Mouse (Mus musculus) CH12.LX (cell line): ENCODE measurements around the gene Rnase2b. TPM values are rescaled to one million over a fixed set of nuclear protein-coding genes. Genes with fewer than 3 reads are reported as not detected.

Experiments used
- DNase-seq: peaks from one replicate; pipeline ENCODE4 v3.0.0-alpha.2; 2013; ENCODE audit errors: extremely low read depth
- H3K27ac ChIP-seq: 2 replicates; pipeline ENCODE4 v1.5.1; 2012; ENCODE audit warnings: low read depth, mild to moderate bottlenecking, control low read depth, moderate library complexity; ENCODE audit not compliant: insufficient read depth
- H3K27me3 ChIP-seq: replicated peaks from 2 replicates; pipeline ENCODE3; 2012; ENCODE audit warnings: inconsistent platforms
- H3K36me3 ChIP-seq, 2 experiments: replicated peaks in 1 of 2; 2 replicates each; pipeline versions ENCODE3 to v1.6.1; 2012; ENCODE audit warnings: inconsistent platforms in 1 of 2, low read length in 1 of 2, mild to moderate bottlenecking in 1 of 2, mixed read lengths in 1 of 2, moderate library complexity in 1 of 2; ENCODE audit not compliant: control insufficient read depth in 1 of 2, insufficient read depth in 1 of 2
- H3K4me1 ChIP-seq, 2 experiments: 2 replicates each; pipeline ENCODE4 v1.6.1; 2012; ENCODE audit warnings: inconsistent platforms in 1 of 2, moderate library complexity in 1 of 2; ENCODE audit not compliant: insufficient read depth in 2 of 2, control insufficient read depth in 1 of 2
- H3K4me2 ChIP-seq: 2 replicates; pipeline ENCODE4 v1.6.1; 2012; ENCODE audit warnings: low read depth, mild to moderate bottlenecking, control low read depth; ENCODE audit not compliant: poor library complexity, insufficient read depth, severe bottlenecking
- H3K4me3 ChIP-seq, 3 experiments: fragments of 150-350 bp in 1 of 3; sonication (generic) in 1 of 3; replicated peaks in 1 of 3; 2 replicates each; pipeline versions ENCODE3 to v1.5.1; 2011 to 2012; ENCODE audit warnings: low read depth in 2 of 3, low read length in 2 of 3, mild to moderate bottlenecking in 2 of 3, moderate library complexity in 2 of 3, control low read depth in 1 of 3, improper control_type of control experiment in 1 of 3, inconsistent platforms in 1 of 3, mixed read lengths in 1 of 3; ENCODE audit not compliant: poor library complexity in 1 of 3
- H3K79me2 ChIP-seq: replicated peaks from 2 replicates; pipeline ENCODE4 v1.6.1; 2012; ENCODE audit warnings: mild to moderate bottlenecking, moderate library complexity; ENCODE audit not compliant: control insufficient read depth, poor library complexity, insufficient read depth, severe bottlenecking; ENCODE audit errors: extremely low read depth
- H3K9ac ChIP-seq: 2 replicates; pipeline ENCODE4 v1.6.1; 2012; ENCODE audit warnings: low read depth, mild to moderate bottlenecking, control low read depth, moderate library complexity; ENCODE audit not compliant: insufficient read depth
- H3K9me3 ChIP-seq: replicated peaks from 2 replicates; pipeline ENCODE3; 2012; ENCODE audit warnings: low read length, inconsistent platforms, mixed read lengths
- BHLHE40 ChIP-seq: IDR thresholded peaks from 2 replicates; pipeline ENCODE4 v1.6.1; 2011; ENCODE audit warnings: mild to moderate bottlenecking, low read depth, low read length, improper control_type of control experiment
- CHD1 ChIP-seq: IDR thresholded peaks from 2 replicates; pipeline ENCODE4 v1.6.1; 2012; ENCODE audit warnings: low read depth, low read length, improper control_type of control experiment, inconsistent platforms
- EP300 ChIP-seq: IDR thresholded peaks from 2 replicates; pipeline ENCODE4 v1.6.1; 2011; ENCODE audit warnings: low read length, improper control_type of control experiment
- GABPA ChIP-seq: IDR thresholded peaks from 2 replicates; pipeline ENCODE4 v1.6.1; 2012; ENCODE audit warnings: low read depth, low read length, improper control_type of control experiment, inconsistent platforms; ENCODE audit not compliant: insufficient replicate concordance
- KAT2A ChIP-seq: IDR thresholded peaks from 2 replicates; pipeline ENCODE4 v1.6.1; 2012; ENCODE audit warnings: low read length, improper control_type of control experiment, inconsistent platforms; ENCODE audit not compliant: insufficient replicate concordance
- MAFK ChIP-seq: IDR thresholded peaks from 2 replicates; pipeline ENCODE4 v1.6.1; 2011; ENCODE audit warnings: low read length, improper control_type of control experiment; ENCODE audit not compliant: insufficient replicate concordance
- MAZ ChIP-seq: IDR thresholded peaks from 2 replicates; pipeline ENCODE4 v1.6.1; 2012; ENCODE audit warnings: low read depth, mild to moderate bottlenecking, inconsistent platforms, low read length, improper control_type of control experiment, moderate library complexity
- MEF2A ChIP-seq: IDR thresholded peaks from 2 replicates; pipeline ENCODE4 v1.6.1; 2014; ENCODE audit warnings: low read depth, mild to moderate bottlenecking, inconsistent platforms, low read length, improper control_type of control experiment, borderline replicate concordance
- MXI1 ChIP-seq: IDR thresholded peaks from 2 replicates; pipeline ENCODE4 v1.6.1; 2011; ENCODE audit warnings: mild to moderate bottlenecking, low read depth, low read length, improper control_type of control experiment
- MYC ChIP-seq: IDR thresholded peaks from 2 replicates; pipeline ENCODE4 v1.6.1; 2011; ENCODE audit warnings: low read depth, mild to moderate bottlenecking, improper control_type of control experiment, low read length
- NRF1 ChIP-seq: IDR thresholded peaks from 2 replicates; pipeline ENCODE4 v1.6.1; 2014; ENCODE audit warnings: low read depth, mild to moderate bottlenecking, inconsistent platforms, low read length, improper control_type of control experiment, moderate library complexity
- POLR2A ChIP-seq: IDR thresholded peaks from 2 replicates; pipeline ENCODE4 v1.6.1; 2011; ENCODE audit warnings: low read depth, mild to moderate bottlenecking, improper control_type of control experiment, low read length
- SMC3 ChIP-seq: IDR thresholded peaks from 2 replicates; pipeline ENCODE4 v1.6.1; 2011; ENCODE audit warnings: low read depth, low read length, improper control_type of control experiment
- TBP ChIP-seq: conservative IDR thresholded peaks from 2 replicates; pipeline ENCODE4 v1.6.1; 2011; ENCODE audit warnings: low read depth, low read length, improper control_type of control experiment
- TCF12 ChIP-seq: IDR thresholded peaks from 2 replicates; pipeline ENCODE4 v1.6.1; 2014; ENCODE audit warnings: low read depth, mild to moderate bottlenecking, inconsistent platforms, low read length, improper control_type of control experiment
- USF1 ChIP-seq: IDR thresholded peaks from 2 replicates; pipeline ENCODE4 v1.6.1; 2014; ENCODE audit warnings: low read depth, mild to moderate bottlenecking, inconsistent platforms, low read length, improper control_type of control experiment
- USF2 ChIP-seq: conservative IDR thresholded peaks from 2 replicates; pipeline ENCODE4 v1.6.1; 2011; ENCODE audit warnings: low read depth, low read length, improper control_type of control experiment
- ZKSCAN1 ChIP-seq: IDR thresholded peaks from 2 replicates; pipeline ENCODE4 v1.6.1; 2012; ENCODE audit warnings: low read depth, inconsistent platforms, low read length, improper control_type of control experiment, borderline replicate concordance
- ZMIZ1 ChIP-seq: IDR thresholded peaks from 2 replicates; pipeline ENCODE4 v1.6.1; 2012; ENCODE audit warnings: low read depth, mild to moderate bottlenecking, inconsistent platforms, low read length, improper control_type of control experiment
- ZNF384 ChIP-seq: IDR thresholded peaks from 2 replicates; pipeline ENCODE4 v1.6.1; 2012; ENCODE audit warnings: low read depth, low read length, improper control_type of control experiment, inconsistent platforms
- dilution Hi-C: fragments of 300-500 bp; cut with MboI; formaldehyde crosslinking; loops from 2 replicates; pipeline ENCODE4 v1.14.3; 2020; ENCODE audit warnings: low sequenced_read_pairs; ENCODE audit not compliant: extremely low pct_unique_long_range_greater_than_20kb, extremely low pct_ligation_motif_present
- in situ Hi-C: fragments of 300-500 bp; cut with MboI; formaldehyde crosslinking; loops from 3 replicates; pipeline ENCODE4 v1.14.3; 2019; ENCODE audit warnings: low sequenced_read_pairs, low pct_ligation_motif_present, low pct_unique_long_range_greater_than_20kb, mixed read lengths
- polyA plus RNA-seq: library from polyadenylated mRNA; unstranded; fragments of >175 nt; gene quantifications from 2 replicates; pipeline ENCODE4 v1.2.1, GENCODE M21; 2012; ENCODE audit warnings: low read depth; ENCODE audit not compliant: insufficient read length
- total RNA-seq, 2 experiments: library from RNA; depleted of rRNA; stranded (reverse); fragments of 300-350 nt in 1 of 2; fragments of >200 nt in 1 of 2; gene quantifications; 2 replicates each; pipeline ENCODE4 v1.2.3; 2012 to 2014

The Rnase2b gene
- total and polyA plus RNA-seq, 3 experiments: 1.3 TPM; not detected in 2

- no peak overlapping the region for H3K27ac ChIP-seq
These were observed 5.9 kb upstream of the Rnase2b start for GRCm38 (mm10) chr14:51156056-51156735.

GRCm38 (mm10) chr14:51156736-51157068 is 5.4 kb upstream of the Rnase2b start:
- H3K9ac ChIP-seq: 0 out of 2 replicates have a peak overlapping the region, but pooled peaks have one; percentile 22
- no peak overlapping the region for H3K4me3 ChIP-seq
- in situ Hi-C loops (loop anchor here (5.0 kb wide), 1 partner anchor 49 kb away; no protein-coding TSS in a partner anchor), dilution Hi-C loops (no loop called here)
- no peaks in the 10 kb centered on the region for H3K27me3 ChIP-seq
- DNase-seq: no peak
- H3K4me1 ChIP-seq: peaks cover 8 to 20% of the 10 kb centered on the region in 2 experiments; a peak in 3 of 4 replicates
- no peaks in the 10 kb centered on the region for H3K36me3 ChIP-seq
- TF ChIP-seq USF1 (no peak), EP300 (0 out of 2 replicates have a peak, but pooled peaks have one; percentile 14), ZNF384 (peak; percentile 20; the same call in 1 of the 2 replicates)
- no peaks in the 10 kb centered on the region for H3K9me3 ChIP-seq
- H3K27ac ChIP-seq: no peak overlapping the region
- no peaks in the 10 kb centered on the region for H3K79me2 ChIP-seq
- 0 out of 2 replicates have a peak overlapping the region, but pooled peaks have one; percentile 7 for H3K4me2 ChIP-seq

More at GRCm38 (mm10) chr14:51156056-51156735, 5.9 kb upstream of the Rnase2b start:
- peaks cover 8 to 20% of the 10 kb centered on the region in 2 experiments; a peak in 3 of 4 replicates for H3K4me1 ChIP-seq
- no peaks in the 10 kb centered on the region for H3K79me2 ChIP-seq
- in situ Hi-C loops (loop anchor here (5.0 kb wide), 1 partner anchor 49 kb away; no protein-coding TSS in a partner anchor), dilution Hi-C loops (no loop called here)
- H3K4me2 ChIP-seq: no peak overlapping the region
- no peak overlapping the region for H3K4me3 ChIP-seq
- TF ChIP-seq TBP (peak; percentile 51; the same call in 1 of the 2 replicates), MYC (no peak), TCF12 (no peak), MEF2A (no peak)
- no peaks in the 10 kb centered on the region for H3K36me3 ChIP-seq
- no peaks in the 10 kb centered on the region for H3K9me3 ChIP-seq
- no peaks in the 10 kb centered on the region for H3K27me3 ChIP-seq
- DNase-seq: no peak
- H3K9ac ChIP-seq: no peak overlapping the region

DNA sequence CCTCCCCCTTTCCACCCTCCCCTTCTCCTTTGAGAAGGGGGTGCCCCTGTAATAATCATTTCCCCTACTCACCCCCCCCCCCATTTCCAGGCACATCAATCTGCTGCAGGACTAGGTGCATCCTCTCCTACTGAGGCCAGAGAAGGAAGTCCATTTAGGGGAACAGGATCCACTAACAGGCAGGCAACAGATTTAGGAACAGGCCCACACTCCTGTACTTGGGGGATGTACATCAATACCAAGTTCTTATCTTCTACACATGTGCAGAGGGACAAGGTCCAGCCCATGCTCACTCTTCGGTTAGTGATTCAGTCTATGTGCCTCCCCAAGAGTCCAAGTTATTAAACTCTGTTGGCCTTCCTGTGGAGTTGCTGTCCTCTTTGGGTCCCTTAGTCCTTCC is 5.0 kb upstream of the Rnase2b start:
- Histone ChIP-seq H3K79me2 (no peaks in the 10 kb centered on the region), H3K4me3 (no peak overlapping the region), H3K27me3 (no peaks in the 10 kb centered on the region), H3K27ac (no peak overlapping the region), H3K9ac (0 out of 2 replicates have a peak overlapping the region, but pooled peaks have one; percentile 22), H3K36me3 (no peaks in the 10 kb centered on the region), H3K4me2 (0 out of 2 replicates have a peak overlapping the region, but pooled peaks have one; percentile 7), H3K4me1 (peaks cover 8 to 20% of the 10 kb centered on the region in 2 experiments; a peak in 3 of 4 replicates), H3K9me3 (no peaks in the 10 kb centered on the region)
- no peak for DNase-seq
- dilution Hi-C loops: no loop called here
- in situ Hi-C loops: loop anchor here (5.0 kb wide), 1 partner anchor 50 kb away; no protein-coding TSS in a partner anchor
- no peak for TF ChIP-seq SMC3
- TF ChIP-seq BHLHE40: no peak
- TF ChIP-seq MXI1: no peak
- TF ChIP-seq USF1: no peak
- no peak for TF ChIP-seq CHD1
- TF ChIP-seq ZMIZ1: no peak
- no peak for TF ChIP-seq MAFK
- TF ChIP-seq MAZ: no peak
- no peak for TF ChIP-seq KAT2A
- TF ChIP-seq USF2: no peak
- no peak for TF ChIP-seq MEF2A
- no peak; the same call in 1 of the 2 replicates for TF ChIP-seq ZNF384
- no peak for TF ChIP-seq ZKSCAN1
- no peak for TF ChIP-seq NRF1
- TF ChIP-seq MYC: no peak
- TF ChIP-seq POLR2A: no peak
- no peak for TF ChIP-seq GABPA
